Mouse (Mus musculus): ENCODE data around the gene Gm20503. TPM values are rescaled to one million over a fixed set of nuclear protein-coding genes. Genes with fewer than 3 reads are reported as not detected.
A peak's percentile ranks its signal among the peaks of the same experiment; 100 is the strongest.

Gm20503 gene
- polyA plus RNA-seq (2014; fragmentation: Nextera tagmentation; extraction: Ambion mirVana) = 8.5 and 10.8 TPM in 2 replicates

DNA sequence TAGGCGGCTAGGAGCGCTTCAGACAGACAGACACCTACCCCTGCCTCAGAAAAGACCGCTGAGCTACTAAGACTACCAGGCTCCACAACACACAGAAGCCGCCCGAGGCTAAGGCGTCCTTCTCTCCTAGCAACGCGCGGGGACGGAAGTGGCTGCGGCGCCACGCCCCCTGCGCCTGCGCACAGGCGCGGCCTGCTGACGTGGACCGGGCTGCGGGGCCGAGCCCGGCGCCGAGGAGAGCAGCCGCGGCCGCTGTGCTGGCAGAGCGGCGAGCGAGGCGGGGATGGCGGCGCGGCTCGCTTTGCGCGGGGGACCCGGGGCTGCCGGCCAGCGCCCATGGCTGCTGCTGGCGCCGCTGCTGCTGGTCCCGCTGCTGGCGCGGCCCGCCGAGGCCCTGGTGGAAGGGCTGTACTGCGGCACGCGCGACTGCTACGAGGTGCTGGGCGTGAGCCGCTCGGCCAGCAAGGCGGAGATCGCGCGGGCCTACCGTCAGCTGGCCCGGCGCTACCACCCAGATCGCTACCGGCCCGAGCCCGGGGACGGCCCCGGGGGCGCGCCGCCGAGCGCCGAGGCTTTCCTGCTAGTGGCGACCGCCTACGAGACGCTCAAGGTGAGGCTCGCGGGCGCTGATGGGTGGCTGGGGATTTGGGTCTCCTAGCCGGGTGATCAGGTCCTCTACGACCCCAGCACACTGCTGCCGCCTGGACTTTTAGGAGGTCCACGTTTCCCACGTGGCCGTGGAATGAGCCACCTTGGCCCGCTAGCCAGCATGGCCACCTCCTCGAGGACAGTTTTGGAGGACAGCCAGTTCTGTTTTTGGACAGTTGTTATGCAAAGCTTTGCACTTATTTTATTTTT, at the start of gene Gm20503:
Gm20503 (plus strand) TSS at position 263 of the 858 bp plus-strand sequence.
- under 1% methylated on average over 86 of the region's 89 CpGs for WGBS
- H3K9ac ChIP-seq (ENCODE audit: low read length) = peak within 1 kb of the TSS; percentile 76
- no peaks in the 10 kb centered on the region for H3K9me3 ChIP-seq (ENCODE audit: control insufficient read depth, low read length)
- no peaks in the 10 kb centered on the region for H3K36me3 ChIP-seq (ENCODE audit: control insufficient read depth, insufficient read depth, low read length)
- H3K27me3 ChIP-seq (replicated peaks; ENCODE audit: control insufficient read depth, insufficient read depth, low read length) = no peaks in the 10 kb centered on the region
- peak within 1 kb of the TSS; percentile 76 for H3K27ac ChIP-seq (ENCODE audit: low read depth)
- H3K4me1 ChIP-seq (replicated peaks; ENCODE audit: control insufficient read depth, insufficient read depth, low read length) = peaks cover 11% of the 10 kb centered on the region
- peak; percentile 98 for ATAC-seq (replicated peaks; ENCODE audit: low FRiP score, low TSS enrichment, low read depth)
- DNase-seq (ENCODE audit: low spot score) = peak; percentile 88
- H3K4me3 ChIP-seq (ENCODE audit: low read depth, low read length) = peak within 1 kb of the TSS; percentile 70
- H3K4me2 ChIP-seq (ENCODE audit: low read length) = peak within 1 kb of the TSS; percentile 80

DNA sequence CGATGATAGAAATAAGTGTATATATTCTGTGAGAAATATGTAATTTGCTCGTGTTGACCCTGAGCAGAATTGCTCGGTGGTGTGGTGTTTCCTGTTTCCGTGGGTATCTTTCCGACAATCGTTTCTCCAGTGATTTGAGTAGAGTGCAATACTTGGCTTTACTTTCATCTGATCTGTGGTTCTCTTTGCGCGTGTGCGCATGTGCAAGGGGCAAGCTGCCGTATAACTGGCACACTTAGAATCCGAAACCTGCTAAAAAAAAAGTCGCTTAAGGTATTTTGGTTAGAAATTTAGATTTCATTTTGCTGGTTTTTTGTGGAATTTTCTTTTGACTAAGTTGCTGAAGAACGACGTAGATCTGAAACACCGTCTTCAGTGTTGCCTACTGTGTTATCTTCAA, 41.3 kb upstream of the Gm20503 start:
- no peak overlapping the region for H3K4me2 ChIP-seq (ENCODE audit: low read length)
- H3K9ac ChIP-seq (ENCODE audit: low read length) = no peak overlapping the region
- ATAC-seq (replicated peaks; ENCODE audit: low FRiP score, low TSS enrichment, low read depth) (no peak), DNase-seq (ENCODE audit: low spot score) (no peak)
- H3K36me3 ChIP-seq (ENCODE audit: control insufficient read depth, insufficient read depth, low read length) = 0 out of 2 replicates have a peak, but pooled peaks cover 1% of the 10 kb centered on the region
- no peak overlapping the region for H3K27ac ChIP-seq (ENCODE audit: low read depth)
- WGBS = 93% methylated on average over 15 of the region's 15 CpGs
- H3K4me3 ChIP-seq (ENCODE audit: low read depth, low read length) = no peak overlapping the region
- no peaks in the 10 kb centered on the region for H3K9me3 ChIP-seq (ENCODE audit: control insufficient read depth, low read length)
- no peaks in the 10 kb centered on the region for H3K4me1 ChIP-seq (replicated peaks; ENCODE audit: control insufficient read depth, insufficient read depth, low read length)
- no peaks in the 10 kb centered on the region for H3K27me3 ChIP-seq (replicated peaks; ENCODE audit: control insufficient read depth, insufficient read depth, low read length)

- no peak overlapping the region for H3K27ac ChIP-seq (ENCODE audit: low read depth)
- no peaks in the 10 kb centered on the region for H3K27me3 ChIP-seq (replicated peaks; ENCODE audit: control insufficient read depth, insufficient read depth, low read length)
- no peak for DNase-seq (ENCODE audit: low spot score)
- no peak overlapping the region for H3K4me2 ChIP-seq (ENCODE audit: low read length)
- no peaks in the 10 kb centered on the region for H3K4me1 ChIP-seq (replicated peaks; ENCODE audit: control insufficient read depth, insufficient read depth, low read length)
- no peaks in the 10 kb centered on the region for H3K36me3 ChIP-seq (ENCODE audit: control insufficient read depth, insufficient read depth, low read length)
- no peak overlapping the region for H3K4me3 ChIP-seq (ENCODE audit: low read depth, low read length)
- H3K9ac ChIP-seq (ENCODE audit: low read length) = no peak overlapping the region
- H3K9me3 ChIP-seq (ENCODE audit: control insufficient read depth, low read length) = no peaks in the 10 kb centered on the region
- 93% methylated on average over 4 of the region's 4 CpGs for WGBS
- ATAC-seq (replicated peaks; ENCODE audit: low FRiP score, low TSS enrichment, low read depth) = no peak
These were observed 39.7 kb upstream of the Gm20503 start for GRCm38 (mm10) chr4:58963271-58963670.

GRCm38 (mm10) chr4:58965136-58965535, 37.9 kb upstream of the Gm20503 start:
- Histone ChIP-seq H3K27ac (ENCODE audit: low read depth) (no peak overlapping the region), H3K4me3 (ENCODE audit: low read depth, low read length) (no peak overlapping the region), H3K4me2 (ENCODE audit: low read length) (no peak overlapping the region), H3K36me3 (ENCODE audit: control insufficient read depth, insufficient read depth, low read length) (0 out of 2 replicates have a peak, but pooled peaks cover under 1% of the 10 kb centered on the region), H3K9ac (ENCODE audit: low read length) (no peak overlapping the region), H3K27me3 (replicated peaks; ENCODE audit: control insufficient read depth, insufficient read depth, low read length) (no peaks in the 10 kb centered on the region), H3K9me3 (ENCODE audit: control insufficient read depth, low read length) (no peaks in the 10 kb centered on the region), H3K4me1 (replicated peaks; ENCODE audit: control insufficient read depth, insufficient read depth, low read length) (no peaks in the 10 kb centered on the region)
- DNase-seq (ENCODE audit: low spot score) = no peak
- ATAC-seq (replicated peaks; ENCODE audit: low FRiP score, low TSS enrichment, low read depth) = no peak
- WGBS = 87% methylated on average over 1 of the region's 1 CpGs

DNA sequence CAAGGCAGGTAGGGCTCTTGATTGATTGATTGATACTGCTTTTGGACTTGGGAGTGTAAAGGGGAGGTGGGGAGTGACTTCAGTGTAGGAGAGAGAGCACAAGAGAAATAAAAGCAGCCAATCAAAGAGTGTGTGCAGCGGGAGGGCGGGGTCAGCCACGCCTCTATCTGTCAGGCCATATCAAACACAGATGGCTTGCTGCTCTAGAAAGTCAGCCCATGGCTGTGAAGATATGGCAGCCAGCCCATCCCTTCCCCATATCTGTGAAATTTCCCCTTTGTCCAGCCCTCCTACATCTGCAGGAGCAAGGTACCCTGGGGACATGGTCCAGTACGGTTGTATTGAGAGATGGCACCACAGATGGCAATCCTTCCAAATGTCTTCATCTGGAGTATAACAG, 32.3 kb upstream of the Gm20503 start:
- H3K4me3 ChIP-seq (ENCODE audit: low read depth, low read length) = no peak overlapping the region
- H3K27me3 ChIP-seq (replicated peaks; ENCODE audit: control insufficient read depth, insufficient read depth, low read length) = no peaks in the 10 kb centered on the region
- DNase-seq (ENCODE audit: low spot score) = no peak
- no peaks in the 10 kb centered on the region for H3K4me1 ChIP-seq (replicated peaks; ENCODE audit: control insufficient read depth, insufficient read depth, low read length)
- no peak overlapping the region for H3K9ac ChIP-seq (ENCODE audit: low read length)
- no peak overlapping the region for H3K27ac ChIP-seq (ENCODE audit: low read depth)
- no peak overlapping the region for H3K4me2 ChIP-seq (ENCODE audit: low read length)
- H3K36me3 ChIP-seq (ENCODE audit: control insufficient read depth, insufficient read depth, low read length) = peaks cover 10% of the 10 kb centered on the region
- H3K9me3 ChIP-seq (ENCODE audit: control insufficient read depth, low read length) = no peaks in the 10 kb centered on the region
- WGBS = 88% methylated on average over 4 of the region's 4 CpGs
- ATAC-seq (replicated peaks; ENCODE audit: low FRiP score, low TSS enrichment, low read depth) = no peak

DNA sequence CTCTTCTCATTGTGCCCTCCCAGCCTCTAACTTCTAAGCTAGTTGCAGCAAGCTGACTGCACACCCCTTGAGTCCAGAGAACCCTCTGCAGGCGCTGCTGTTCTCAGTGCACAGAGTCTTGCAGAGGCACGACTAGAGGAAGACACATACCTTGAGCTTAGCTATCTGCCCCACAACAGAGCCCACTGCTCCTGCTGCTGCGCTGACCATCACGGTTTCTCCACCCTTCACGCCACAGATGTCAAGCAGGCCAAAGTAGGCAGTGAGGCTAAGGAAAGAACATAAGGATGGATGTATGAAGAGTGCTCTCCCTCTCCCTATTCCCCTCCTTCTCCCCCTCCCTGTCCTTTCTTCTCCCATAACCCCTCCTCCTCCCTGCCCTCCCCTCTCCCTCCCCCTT, 27.3 kb upstream of the Gm20503 start:
- Histone ChIP-seq H3K36me3 (ENCODE audit: control insufficient read depth, insufficient read depth, low read length) (peaks cover 8% of the 10 kb centered on the region), H3K4me3 (ENCODE audit: low read depth, low read length) (no peak overlapping the region), H3K9me3 (ENCODE audit: control insufficient read depth, low read length) (no peaks in the 10 kb centered on the region), H3K4me1 (replicated peaks; ENCODE audit: control insufficient read depth, insufficient read depth, low read length) (no peaks in the 10 kb centered on the region), H3K27me3 (replicated peaks; ENCODE audit: control insufficient read depth, insufficient read depth, low read length) (no peaks in the 10 kb centered on the region), H3K27ac (ENCODE audit: low read depth) (no peak overlapping the region), H3K4me2 (ENCODE audit: low read length) (no peak overlapping the region), H3K9ac (ENCODE audit: low read length) (no peak overlapping the region)
- 76% methylated on average over 5 of the region's 5 CpGs for WGBS
- DNase-seq (ENCODE audit: low spot score) (no peak), ATAC-seq (replicated peaks; ENCODE audit: low FRiP score, low TSS enrichment, low read depth) (no peak)

DNA sequence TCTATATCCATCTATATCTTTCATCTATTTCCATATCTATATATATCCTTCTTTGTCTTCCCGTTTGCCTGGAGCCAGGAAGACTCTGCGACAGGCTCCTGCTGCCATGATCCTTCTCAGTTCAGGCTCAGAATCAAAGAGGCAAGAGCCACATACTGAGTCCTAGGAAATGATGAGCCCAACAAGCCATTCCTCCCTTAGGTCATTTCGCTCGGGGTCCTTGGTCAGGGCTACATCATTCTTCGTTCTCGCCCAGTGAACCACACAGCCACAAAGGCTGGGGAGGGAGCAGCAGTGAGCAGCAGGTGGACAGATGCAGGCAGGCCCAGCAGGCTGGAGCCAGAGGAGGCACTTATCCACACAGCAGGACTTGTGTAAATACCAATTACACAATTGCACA, 21.6 kb upstream of the Gm20503 start:
- Histone ChIP-seq H3K36me3 (ENCODE audit: control insufficient read depth, insufficient read depth, low read length) (0 out of 2 replicates have a peak, but pooled peaks cover 3% of the 10 kb centered on the region), H3K4me3 (ENCODE audit: low read depth, low read length) (no peak overlapping the region), H3K27ac (ENCODE audit: low read depth) (no peak overlapping the region), H3K27me3 (replicated peaks; ENCODE audit: control insufficient read depth, insufficient read depth, low read length) (no peaks in the 10 kb centered on the region), H3K9ac (ENCODE audit: low read length) (no peak overlapping the region), H3K9me3 (ENCODE audit: control insufficient read depth, low read length) (no peaks in the 10 kb centered on the region), H3K4me2 (ENCODE audit: low read length) (no peak overlapping the region), H3K4me1 (replicated peaks; ENCODE audit: control insufficient read depth, insufficient read depth, low read length) (no peaks in the 10 kb centered on the region)
- WGBS = 91% methylated on average over 6 of the region's 6 CpGs
- DNase-seq (ENCODE audit: low spot score) = no peak
- ATAC-seq (replicated peaks; ENCODE audit: low FRiP score, low TSS enrichment, low read depth) = no peak

DNA sequence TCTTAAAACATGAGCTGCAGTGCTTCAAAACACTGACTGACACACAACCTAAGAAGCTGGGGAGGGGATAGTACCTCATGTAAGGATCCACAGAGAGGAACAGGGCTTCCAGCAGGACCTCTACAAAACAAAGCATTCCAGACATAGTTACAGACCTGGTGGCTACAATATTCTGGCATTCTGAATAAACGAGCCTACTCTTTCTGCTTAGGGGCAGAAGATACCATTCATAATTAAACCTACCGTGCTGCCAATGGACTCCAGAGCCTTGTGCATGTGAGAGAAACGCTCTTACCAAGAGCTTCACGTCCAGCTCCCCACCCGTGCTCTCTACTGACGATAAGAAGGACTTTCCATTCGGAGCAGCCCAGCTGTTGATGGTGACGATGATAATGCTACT, 20.2 kb upstream of the Gm20503 start:
- Histone ChIP-seq H3K27ac (ENCODE audit: low read depth) (no peak overlapping the region), H3K36me3 (ENCODE audit: control insufficient read depth, insufficient read depth, low read length) (0 out of 2 replicates have a peak, but pooled peaks cover 3% of the 10 kb centered on the region), H3K4me3 (ENCODE audit: low read depth, low read length) (no peak overlapping the region), H3K27me3 (replicated peaks; ENCODE audit: control insufficient read depth, insufficient read depth, low read length) (no peaks in the 10 kb centered on the region), H3K4me1 (replicated peaks; ENCODE audit: control insufficient read depth, insufficient read depth, low read length) (0 out of 2 replicates have a peak, but pooled peaks cover 3% of the 10 kb centered on the region), H3K9ac (ENCODE audit: low read length) (no peak overlapping the region), H3K9me3 (ENCODE audit: control insufficient read depth, low read length) (no peaks in the 10 kb centered on the region), H3K4me2 (ENCODE audit: low read length) (no peak overlapping the region)
- DNase-seq (ENCODE audit: low spot score) (no peak), ATAC-seq (replicated peaks; ENCODE audit: low FRiP score, low TSS enrichment, low read depth) (no peak)
- 83% methylated on average over 8 of the region's 8 CpGs for WGBS
